Mouse (Mus musculus): Measurements from ENCODE around the gene Uqcrq. TPM values are rescaled to one million over a fixed set of nuclear protein-coding genes. Genes with fewer than 3 reads are reported as not detected.

Gene Uqcrq
- polyA plus RNA-seq, 1 experiment, result 4,488 TPM

GRCm38 (mm10) chr11:53460192-53460591, 29.6 kb upstream of the Uqcrq start:
- no peak overlapping the region for H3K27ac ChIP-seq (replicated peaks; ENCODE audit: low read depth, low read length)
- H3K4me1 ChIP-seq (ENCODE audit: control insufficient read depth, insufficient read depth, insufficient read length, low read length), result no peaks in the 10 kb centered on the region

GRCm38 (mm10) chr11:53458996-53459395, 28.4 kb upstream of the Uqcrq start:
- Histone ChIP-seq H3K4me1 (ENCODE audit: control insufficient read depth, insufficient read depth, insufficient read length, low read length) (no peaks in the 10 kb centered on the region), H3K27ac (replicated peaks; ENCODE audit: low read depth, low read length) (no peak overlapping the region)

More at GRCm38 (mm10) chr11:53460192-53460591, 29.6 kb upstream of the Uqcrq start:
- no peak overlapping the region for H3K4me3 ChIP-seq (ENCODE audit: insufficient read depth, low read depth, low read length)

GRCm38 (mm10) chr11:53457372-53457954, 26.8 kb upstream of the Uqcrq start:
- H3K27ac ChIP-seq (replicated peaks; ENCODE audit: low read depth, low read length), result no peak overlapping the region
- H3K4me3 ChIP-seq (ENCODE audit: insufficient read depth, low read depth, low read length), result peak overlapping the region; percentile 71
- H3K4me1 ChIP-seq (ENCODE audit: control insufficient read depth, insufficient read depth, insufficient read length, low read length), result no peaks in the 10 kb centered on the region

More at GRCm38 (mm10) chr11:53458996-53459395, 28.4 kb upstream of the Uqcrq start:
- H3K4me3 ChIP-seq (ENCODE audit: insufficient read depth, low read depth, low read length), result no peak overlapping the region

- no peaks in the 10 kb centered on the region for H3K4me1 ChIP-seq (ENCODE audit: control insufficient read depth, insufficient read depth, insufficient read length, low read length)
- no peak within 1 kb of the TSS for H3K27ac ChIP-seq (replicated peaks; ENCODE audit: low read depth, low read length)
- peak within 1 kb of the TSS; percentile 71 for H3K4me3 ChIP-seq (ENCODE audit: insufficient read depth, low read depth, low read length)
These were observed 26.1 kb upstream of the Uqcrq start, which contains the start of the genes Gm10447 and Shroom1 for GRCm38 (mm10) chr11:53456474-53457371. TSS of gene Gm10447 (minus strand) at chr11:53457110. TSS of gene Shroom1 (plus strand) at chr11:53457205.

- no peak overlapping the region for H3K4me3 ChIP-seq (ENCODE audit: insufficient read depth, low read depth, low read length)
- no peak overlapping the region for H3K27ac ChIP-seq (replicated peaks; ENCODE audit: low read depth, low read length)
These were observed 22.4 kb upstream of the Uqcrq start for GRCm38 (mm10) chr11:53453031-53453430.

GRCm38 (mm10) chr11:53452396-53452795, 21.8 kb upstream of the Uqcrq start:
- Histone ChIP-seq H3K27ac (replicated peaks; ENCODE audit: low read depth, low read length) (no peak overlapping the region), H3K4me1 (ENCODE audit: control insufficient read depth, insufficient read depth, insufficient read length, low read length) (no peaks in the 10 kb centered on the region; the same call in none of the 2 replicates), H3K4me3 (ENCODE audit: insufficient read depth, low read depth, low read length) (no peak overlapping the region)

More at GRCm38 (mm10) chr11:53453031-53453430, 22.4 kb upstream of the Uqcrq start:
- H3K4me1 ChIP-seq (ENCODE audit: control insufficient read depth, insufficient read depth, insufficient read length, low read length), result no peaks in the 10 kb centered on the region; the same call in none of the 2 replicates

- Histone ChIP-seq H3K27ac (replicated peaks; ENCODE audit: low read depth, low read length) (no peak overlapping the region), H3K4me3 (ENCODE audit: insufficient read depth, low read depth, low read length) (no peak overlapping the region), H3K4me1 (ENCODE audit: control insufficient read depth, insufficient read depth, insufficient read length, low read length) (no peaks in the 10 kb centered on the region; the same call in none of the 2 replicates)
These were observed 20.7 kb upstream of the Uqcrq start for GRCm38 (mm10) chr11:53451361-53451760.

GRCm38 (mm10) chr11:53450070-53450705, 19.6 kb upstream of the Uqcrq start:
- no peak overlapping the region for H3K27ac ChIP-seq (replicated peaks; ENCODE audit: low read depth, low read length)
- H3K4me1 ChIP-seq (ENCODE audit: control insufficient read depth, insufficient read depth, insufficient read length, low read length), result no peaks in the 10 kb centered on the region; the same call in none of the 2 replicates
- no peak overlapping the region for H3K4me3 ChIP-seq (ENCODE audit: insufficient read depth, low read depth, low read length)

GRCm38 (mm10) chr11:53448529-53448928, 17.9 kb upstream of the Uqcrq start:
- H3K27ac ChIP-seq (replicated peaks; ENCODE audit: low read depth, low read length), result no peak overlapping the region
- no peak overlapping the region for H3K4me3 ChIP-seq (ENCODE audit: insufficient read depth, low read depth, low read length)
- no peaks in the 10 kb centered on the region; the same call in none of the 2 replicates for H3K4me1 ChIP-seq (ENCODE audit: control insufficient read depth, insufficient read depth, insufficient read length, low read length)

- Histone ChIP-seq H3K27ac (replicated peaks; ENCODE audit: low read depth, low read length) (no peak overlapping the region), H3K4me1 (ENCODE audit: control insufficient read depth, insufficient read depth, insufficient read length, low read length) (no peaks in the 10 kb centered on the region; the same call in none of the 2 replicates), H3K4me3 (ENCODE audit: insufficient read depth, low read depth, low read length) (no peak overlapping the region)
These were observed 17.4 kb upstream of the Uqcrq start for GRCm38 (mm10) chr11:53447996-53448395.

GRCm38 (mm10) chr11:53446183-53446582, 15.6 kb upstream of the Uqcrq start:
- H3K4me3 ChIP-seq (ENCODE audit: insufficient read depth, low read depth, low read length), result no peak overlapping the region
- no peaks in the 10 kb centered on the region; the same call in none of the 2 replicates for H3K4me1 ChIP-seq (ENCODE audit: control insufficient read depth, insufficient read depth, insufficient read length, low read length)
- no peak overlapping the region for H3K27ac ChIP-seq (replicated peaks; ENCODE audit: low read depth, low read length)

GRCm38 (mm10) chr11:53445562-53445961, 14.9 kb upstream of the Uqcrq start:
- no peak overlapping the region for H3K27ac ChIP-seq (replicated peaks; ENCODE audit: low read depth, low read length)
- H3K4me3 ChIP-seq (ENCODE audit: insufficient read depth, low read depth, low read length), result no peak overlapping the region
- no peaks in the 10 kb centered on the region; the same call in none of the 2 replicates for H3K4me1 ChIP-seq (ENCODE audit: control insufficient read depth, insufficient read depth, insufficient read length, low read length)

GRCm38 (mm10) chr11:53443861-53444260, 13.2 kb upstream of the Uqcrq start:
- no peaks in the 10 kb centered on the region for H3K4me1 ChIP-seq (ENCODE audit: control insufficient read depth, insufficient read depth, insufficient read length, low read length)
- H3K27ac ChIP-seq (replicated peaks; ENCODE audit: low read depth, low read length), result no peak overlapping the region
- H3K4me3 ChIP-seq (ENCODE audit: insufficient read depth, low read depth, low read length), result no peak overlapping the region

- H3K4me3 ChIP-seq (ENCODE audit: insufficient read depth, low read depth, low read length), result no peak overlapping the region
- H3K4me1 ChIP-seq (ENCODE audit: control insufficient read depth, insufficient read depth, insufficient read length, low read length), result no peaks in the 10 kb centered on the region
- H3K27ac ChIP-seq (replicated peaks; ENCODE audit: low read depth, low read length), result no peak overlapping the region
These were observed 11.3 kb upstream of the Uqcrq start for GRCm38 (mm10) chr11:53441921-53442320.

- Histone ChIP-seq H3K4me1 (ENCODE audit: control insufficient read depth, insufficient read depth, insufficient read length, low read length) (no peaks in the 10 kb centered on the region), H3K4me3 (ENCODE audit: insufficient read depth, low read depth, low read length) (no peak overlapping the region), H3K27ac (replicated peaks; ENCODE audit: low read depth, low read length) (no peak overlapping the region; the same call in 1 of the 2 replicates)
These were observed 5.7 kb upstream of the Uqcrq start for GRCm38 (mm10) chr11:53436338-53436737.
